Mouse (Mus musculus): ENCODE results near the gene Psmb2.

GRCm38 (mm10) chr4:126748381-126748780 lies 71.0 kb downstream of the Psmb2 start:
- TF ChIP-seq POLR2A (IDR thresholded peaks at IDR 0.05; ENCODE audit: extremely low read depth, insufficient read depth, low read length), result no peak
- TF ChIP-seq CTCF (IDR thresholded peaks at IDR 0.05; ENCODE audit: extremely low read depth, insufficient read depth, low read length), result no peak
